Mouse (Mus musculus) layer of hippocampus, adult 2 months (tissue): ENCODE data around the gene Gsk3a. TPM values are rescaled to one million over a fixed set of nuclear protein-coding genes. Genes with fewer than 3 reads are reported as not detected.
A peak's percentile ranks its signal among the peaks of the same experiment; 100 is the strongest.

Experiments
- DNase-seq, 2 experiments: peaks; one replicate each; pipeline ENCODE4 v3.0.0; 2022; ENCODE audit warnings: low spot score in 2 of 2
- H3K27ac ChIP-seq: fragments of 200-600 bp; 2 replicates; pipeline ENCODE4 v1.8.1; 2022
- H3K4me3 ChIP-seq: fragments of 200-600 bp; 2 replicates; pipeline ENCODE4 v1.8.1; 2022; ENCODE audit warnings: mild to moderate bottlenecking
- CTCF ChIP-seq: fragments of 200-600 bp; conservative IDR thresholded peaks from 2 replicates; pipeline ENCODE4 v1.8.1; 2022; ENCODE audit warnings: antibody characterized with exemption, mild to moderate bottlenecking, moderate library complexity
- total RNA-seq, 2 experiments: library from RNA; stranded (reverse); gene quantifications; 2 replicates each; pipeline ENCODE4 v1.2.3; 2021

Gene Gsk3a
- total RNA-seq, 2 experiments from 2014 or later: 206 to 220 TPM

DNA sequence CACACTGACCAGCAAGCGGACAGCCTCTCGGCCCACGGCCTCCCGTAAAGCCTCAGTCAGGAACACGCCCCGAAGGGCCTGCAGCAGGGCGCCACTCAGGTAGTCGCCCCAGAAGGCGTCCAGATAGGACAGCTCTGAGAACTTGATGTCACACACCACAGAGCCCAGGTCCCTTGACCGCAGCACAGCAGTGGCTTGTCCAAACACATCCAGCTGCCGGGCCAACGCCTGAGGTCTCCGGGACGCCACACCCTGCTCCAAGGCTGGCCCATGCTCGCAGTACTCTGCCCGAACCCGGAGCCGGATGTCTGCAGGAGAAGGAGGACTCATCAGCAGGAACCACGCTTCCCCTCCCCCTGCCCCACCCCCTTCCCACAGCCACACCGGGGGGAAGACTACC is 34.0 kb downstream of the Gsk3a start:
- Histone ChIP-seq H3K4me3 (no peak overlapping the region), H3K27ac (no peak overlapping the region)
- no peak for DNase-seq
- TF ChIP-seq CTCF: no peak

DNA sequence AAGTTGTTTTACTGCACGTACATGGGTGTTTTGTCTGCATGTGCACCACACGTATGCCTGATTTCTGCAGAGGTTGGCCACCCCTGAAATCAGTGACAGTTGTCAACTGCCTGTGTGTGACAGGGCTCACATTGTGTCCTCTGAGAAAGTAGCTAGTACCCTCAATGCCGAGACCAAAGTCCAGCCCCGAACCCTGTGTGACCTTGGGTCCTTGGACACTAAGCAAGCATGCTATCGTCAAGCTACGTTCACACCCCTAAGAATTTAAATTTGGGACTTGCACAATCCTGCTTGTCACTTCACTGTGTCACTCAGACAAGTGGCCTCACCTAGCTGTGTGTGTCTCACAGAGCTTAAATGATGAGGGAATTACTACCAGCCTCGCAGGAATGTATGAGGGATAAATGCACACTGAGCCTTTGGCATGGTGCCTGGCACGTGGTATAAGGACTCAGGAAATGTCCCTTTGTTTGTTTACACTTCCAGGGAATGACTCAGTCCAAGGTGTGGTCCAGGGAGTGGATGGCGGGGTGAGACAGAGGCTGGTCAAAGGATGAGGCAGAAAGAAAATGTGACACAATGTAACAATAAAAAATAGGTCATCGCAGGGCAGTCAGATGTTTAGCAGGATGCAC is 40.1 kb downstream of the Gsk3a start:
- no peak overlapping the region for H3K27ac ChIP-seq
- DNase-seq: no peak
- TF ChIP-seq CTCF: no peak
- no peak overlapping the region for H3K4me3 ChIP-seq

DNA sequence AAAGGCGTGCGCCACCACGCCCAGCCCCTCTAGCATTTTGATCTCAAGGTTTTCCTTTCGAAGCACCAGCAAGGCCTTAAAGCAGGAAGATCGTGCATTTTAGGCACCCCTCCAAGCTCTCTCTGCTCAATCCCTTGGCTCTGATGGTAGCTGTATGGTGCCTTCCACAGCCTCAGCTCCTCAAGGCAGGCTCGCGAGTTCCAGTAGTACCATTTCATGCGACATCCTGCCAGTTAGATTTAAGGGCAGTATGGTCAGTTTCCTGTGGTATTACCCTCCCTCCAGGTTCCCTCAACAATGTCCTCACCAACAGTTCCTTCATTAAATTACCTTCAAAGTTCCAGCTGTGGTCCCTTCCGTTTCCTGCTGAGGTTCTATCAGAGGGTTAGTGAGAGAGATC is 41.5 kb downstream of the Gsk3a start:
- no peak for TF ChIP-seq CTCF
- Histone ChIP-seq H3K27ac (no peak overlapping the region), H3K4me3 (no peak overlapping the region)
- no peak for DNase-seq

DNA sequence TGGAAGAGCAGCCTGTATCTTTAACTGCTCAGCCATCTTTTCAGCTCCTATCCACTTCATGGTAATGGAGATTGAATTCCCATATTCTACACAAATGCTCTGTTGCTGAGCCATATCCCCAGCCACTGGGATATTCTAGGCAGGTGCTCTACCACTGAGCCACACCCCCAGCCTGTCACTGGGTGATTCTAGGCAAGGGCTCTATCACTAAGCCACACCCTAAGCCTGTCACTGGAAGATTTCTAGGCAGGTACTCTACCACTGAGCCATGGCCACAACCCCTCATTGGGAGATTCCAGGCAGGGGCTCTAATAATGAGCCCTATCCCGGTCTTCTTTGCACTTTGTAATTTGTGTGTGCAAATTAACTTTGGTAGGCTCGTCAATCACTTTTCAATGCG is 42.5 kb downstream of the Gsk3a start:
- no peak for TF ChIP-seq CTCF
- Histone ChIP-seq H3K27ac (no peak overlapping the region), H3K4me3 (no peak overlapping the region)
- DNase-seq: no peak

DNA sequence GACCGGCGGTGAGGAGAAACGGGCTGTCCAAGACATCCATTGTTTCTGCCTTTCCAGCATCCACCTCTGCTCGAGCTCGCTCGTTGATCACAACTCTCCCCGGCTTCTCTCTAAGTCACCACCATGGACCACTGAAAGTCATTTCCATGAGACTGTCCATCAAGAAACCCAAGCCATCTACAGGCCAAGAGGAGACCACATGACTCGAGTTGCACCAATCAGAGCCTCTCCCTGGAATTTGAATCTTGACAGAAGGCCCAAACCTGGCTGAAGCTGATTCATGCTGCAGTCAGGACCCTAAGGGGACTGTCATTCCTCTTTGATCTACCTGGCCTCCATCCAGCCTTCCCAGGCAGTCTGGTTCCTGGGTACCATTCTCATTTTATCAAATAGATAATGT is 45.5 kb downstream of the Gsk3a start:
- DNase-seq: no peak
- Histone ChIP-seq H3K4me3 (no peak overlapping the region), H3K27ac (no peak overlapping the region)
- no peak for TF ChIP-seq CTCF

DNA sequence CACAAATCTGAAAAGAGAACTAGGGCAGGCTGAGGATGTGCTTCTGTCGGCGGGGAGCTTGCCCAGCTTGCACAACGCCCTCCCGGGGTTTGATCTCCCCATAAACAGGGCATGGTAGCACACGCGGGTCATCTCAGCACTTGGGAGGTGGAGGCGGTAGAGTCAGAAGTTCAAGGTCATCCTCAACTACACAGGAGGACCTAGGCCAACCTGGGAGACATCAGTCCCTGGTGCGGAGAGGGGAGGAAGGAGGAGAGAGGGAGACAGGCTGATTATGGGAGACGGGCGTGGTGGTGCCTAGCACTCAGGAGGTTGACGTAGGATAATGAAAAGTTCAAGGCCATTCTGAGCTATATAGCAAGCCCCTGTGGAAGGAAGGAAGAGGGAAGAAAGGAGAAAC is 46.8 kb downstream of the Gsk3a start:
- no peak for DNase-seq
- TF ChIP-seq CTCF: no peak
- H3K27ac ChIP-seq: no peak overlapping the region
- no peak overlapping the region for H3K4me3 ChIP-seq

DNA sequence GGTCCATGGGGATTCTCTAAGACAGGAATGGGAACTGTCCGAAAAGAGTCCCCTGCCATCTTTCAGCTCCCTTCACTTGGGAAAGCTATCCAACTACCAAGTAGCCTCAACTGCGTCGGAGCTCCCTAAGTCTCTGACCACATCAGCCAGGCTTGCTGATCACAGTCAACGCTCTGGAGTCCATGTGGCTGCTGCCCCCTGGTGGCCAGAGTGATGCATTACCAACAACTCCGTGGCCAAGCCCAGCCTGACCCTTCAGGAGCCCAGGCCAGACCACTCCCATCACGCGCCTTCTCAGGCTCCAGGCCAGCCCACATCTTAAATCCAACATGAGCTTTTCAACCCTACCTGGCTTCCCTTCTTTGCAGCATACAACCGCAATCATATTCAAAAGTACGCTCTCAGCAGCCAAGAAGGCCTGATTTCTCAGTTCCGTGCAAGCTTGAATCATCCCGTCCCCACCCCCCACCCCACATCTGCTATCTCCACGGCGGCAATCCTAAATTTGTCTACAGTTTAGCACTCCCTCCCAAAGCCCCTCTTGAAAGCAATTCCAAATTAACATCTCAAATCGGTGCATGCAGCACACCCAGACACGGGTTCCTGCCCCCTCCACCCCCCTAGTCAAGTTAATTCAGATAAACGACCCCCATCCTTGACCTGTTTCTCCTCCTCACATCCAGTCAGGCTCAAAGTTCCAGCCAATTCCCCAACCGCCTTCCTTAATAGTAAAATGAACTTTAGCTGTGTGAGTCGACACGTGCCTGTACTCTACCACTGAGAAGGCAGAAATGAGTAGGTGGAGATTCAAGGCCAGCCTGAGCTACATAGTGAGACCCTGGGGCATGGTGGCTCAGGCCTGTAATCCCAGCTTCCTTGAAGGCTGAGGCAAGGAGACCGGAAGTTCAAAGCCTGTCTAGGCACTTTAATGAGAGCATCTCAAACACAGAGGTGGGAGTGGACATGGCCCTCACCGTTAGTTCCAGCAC is 49.7 kb downstream of the Gsk3a start:
- Histone ChIP-seq H3K27ac (no peak overlapping the region), H3K4me3 (no peak overlapping the region; the same call in 1 of the 2 replicates)
- TF ChIP-seq CTCF: peak; percentile 99
- DNase-seq: peak; percentile 86 to 90

DNA sequence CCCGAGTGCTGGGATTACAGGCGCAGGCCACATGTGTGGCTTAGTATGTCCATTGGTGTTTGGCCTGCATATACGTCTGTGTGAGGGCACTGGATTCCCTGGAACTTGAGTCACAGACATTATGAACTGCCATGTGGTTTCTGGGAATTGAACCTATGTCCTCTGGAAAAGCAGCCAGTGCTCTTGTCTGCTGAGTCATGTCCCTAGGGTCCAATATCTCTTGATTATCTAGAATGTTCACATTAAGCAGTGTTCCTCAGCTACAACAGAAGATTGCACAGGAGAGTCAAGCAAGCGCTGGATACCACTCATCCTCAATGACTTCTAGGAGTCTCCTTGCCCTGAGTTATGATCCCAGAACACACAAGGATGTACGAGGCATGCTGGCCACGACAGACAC is 53.6 kb downstream of the Gsk3a start:
- Histone ChIP-seq H3K4me3 (no peak overlapping the region), H3K27ac (no peak overlapping the region)
- DNase-seq: no peak
- no peak for TF ChIP-seq CTCF

DNA sequence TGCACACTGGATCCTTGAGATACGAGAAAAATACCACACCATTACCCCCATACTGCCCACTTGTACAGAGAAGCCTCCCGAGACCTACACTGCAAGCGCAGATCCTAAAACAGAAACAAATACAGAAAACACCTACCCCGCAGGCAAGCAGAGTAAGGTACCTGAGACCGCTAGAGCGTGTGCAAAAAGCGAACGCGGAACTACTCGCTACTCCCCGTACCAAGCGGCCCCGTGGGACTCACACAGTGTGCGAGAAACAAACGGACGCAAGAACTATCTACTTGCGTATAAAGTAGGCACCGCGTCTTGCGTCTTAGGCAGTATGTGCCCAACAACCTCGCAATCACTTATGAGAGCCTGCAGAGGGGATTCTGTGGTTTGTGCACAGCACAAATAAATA is 55.8 kb downstream of the Gsk3a start:
- no peak for DNase-seq
- no peak for TF ChIP-seq CTCF
- peak overlapping the region; percentile 36; the same call in 1 of the 2 replicates for H3K4me3 ChIP-seq
- H3K27ac ChIP-seq: no peak overlapping the region

DNA sequence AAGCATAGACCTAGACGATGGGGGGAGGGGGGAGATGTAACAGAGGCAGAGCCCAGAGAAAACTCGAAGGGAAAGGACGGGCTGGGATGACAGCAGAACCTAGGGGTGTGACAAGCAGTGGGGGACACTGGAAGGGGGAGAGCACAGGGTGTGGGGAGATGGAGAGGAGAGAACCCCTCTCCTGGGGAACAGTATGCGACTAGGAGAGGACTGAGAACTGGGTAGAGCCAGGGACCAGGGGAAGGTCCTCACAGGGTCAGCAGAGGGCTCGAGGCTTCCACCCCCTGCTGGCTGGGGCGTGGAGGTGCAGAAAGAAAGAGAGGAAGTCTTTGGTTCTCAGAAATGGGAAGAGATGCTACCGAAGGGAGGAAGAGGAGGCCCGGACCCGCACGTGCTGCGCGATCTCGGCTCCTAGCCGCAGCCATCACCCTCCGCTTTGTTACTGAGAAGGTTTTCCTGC is 56.3 kb downstream of the Gsk3a start:
- peak; percentile 83 for TF ChIP-seq CTCF
- Histone ChIP-seq H3K27ac (no peak overlapping the region), H3K4me3 (peak overlapping the region; percentile 36; the same call in 1 of the 2 replicates)
- DNase-seq: peak in 1 of 2 experiments; percentile 35

DNA sequence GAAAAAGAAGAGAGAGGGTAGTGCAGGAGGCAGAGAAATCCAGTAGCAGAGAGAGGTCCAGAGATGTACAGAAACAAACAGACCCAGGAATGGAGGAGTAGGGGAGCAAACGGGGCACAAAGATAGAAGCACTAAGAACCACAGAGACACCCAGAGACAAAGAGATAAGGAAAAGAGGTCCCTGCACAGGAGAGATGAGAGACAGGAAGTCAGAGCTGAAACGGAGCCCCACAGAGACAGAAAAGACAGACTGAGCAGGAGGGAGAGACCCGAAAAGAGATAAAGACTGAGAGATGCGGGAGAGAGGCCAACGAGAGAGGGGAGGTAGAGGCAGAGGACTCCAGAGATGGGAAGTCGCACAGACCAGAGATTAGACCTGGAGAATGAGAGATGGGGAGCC is 57.1 kb downstream of the Gsk3a start:
- Histone ChIP-seq H3K4me3 (no peak overlapping the region), H3K27ac (peak overlapping the region; percentile 94; the same call in 1 of the 2 replicates)
- no peak for TF ChIP-seq CTCF
- DNase-seq: no peak

DNA sequence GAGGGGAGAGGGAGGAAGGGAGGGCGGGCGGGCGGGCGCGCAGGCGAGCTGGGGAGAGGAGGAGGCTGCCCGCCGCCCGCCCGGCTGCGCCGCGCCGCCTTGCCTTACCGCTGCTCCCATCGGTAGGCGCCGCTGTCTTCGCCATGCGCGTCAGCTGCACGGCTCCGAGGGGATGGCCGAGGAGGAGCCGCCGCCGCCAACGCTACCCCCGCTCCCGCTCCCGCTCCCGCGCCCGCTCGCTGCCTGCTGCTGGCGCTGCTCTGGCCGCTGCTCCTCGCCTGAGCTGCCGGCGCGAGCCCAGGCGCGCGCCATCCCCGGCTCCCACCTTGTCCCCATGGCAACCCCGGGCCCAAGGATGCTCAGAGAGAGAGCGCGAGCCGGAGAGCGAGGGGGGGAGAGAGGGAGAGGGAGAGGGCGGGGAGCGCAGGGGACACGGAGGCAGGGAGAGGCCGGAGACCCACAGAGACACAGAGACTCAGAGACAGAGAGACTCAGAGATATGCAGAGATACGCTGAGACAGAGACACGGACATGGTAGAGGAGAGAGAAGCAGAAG is 58.0 kb downstream of the Gsk3a start, which contains the start of gene Pou2f2:
TSS of gene Pou2f2 (minus strand) at position 121 of the 556 bp plus-strand sequence.
- TF ChIP-seq CTCF: peak; percentile 65
- Histone ChIP-seq H3K27ac (peak within 1 kb of the TSS; percentile 94), H3K4me3 (peak within 1 kb of the TSS; percentile 71)
- DNase-seq: peak; percentile 82 to 89
